Mouse (Mus musculus) hindbrain, embryonic 13.5 days (tissue): Measurements from ENCODE around the gene Dntt. TPM values are rescaled to one million over a fixed set of nuclear protein-coding genes. Genes with fewer than 3 reads are reported as not detected.

Source experiments
- ATAC-seq: fragments of 200-750 bp; cut with Nextera tagmentation; 2 replicates; pipeline ENCODE4 v1.8.0; 2017; ENCODE audit warnings: moderate TSS enrichment; ENCODE audit not compliant: low FRiP score
- H3K27ac ChIP-seq: fragments of 300-500 bp; sonication (generic); 2 replicates; pipeline ENCODE4 v1.5.1; 2015; ENCODE audit warnings: inconsistent platforms, mild to moderate bottlenecking, moderate library complexity
- H3K27me3 ChIP-seq: fragments of 300-500 bp; sonication (generic); 2 replicates; pipeline ENCODE4 v1.6.1; 2015; ENCODE audit warnings: mild to moderate bottlenecking, inconsistent platforms
- H3K36me3 ChIP-seq: fragments of 300-500 bp; sonication (generic); 2 replicates; pipeline ENCODE4 v1.6.1; 2015; ENCODE audit warnings: mild to moderate bottlenecking, inconsistent platforms
- H3K4me1 ChIP-seq: fragments of 300-500 bp; sonication (generic); replicated peaks from 2 replicates; pipeline ENCODE4 v1.6.1; 2015; ENCODE audit warnings: inconsistent platforms
- H3K4me2 ChIP-seq: fragments of 300-500 bp; sonication (generic); 2 replicates; pipeline ENCODE4 v1.6.1; 2015; ENCODE audit warnings: inconsistent platforms, mild to moderate bottlenecking, moderate library complexity
- H3K4me3 ChIP-seq: fragments of 300-500 bp; sonication (generic); 2 replicates; pipeline ENCODE4 v1.5.1; 2015; ENCODE audit warnings: mild to moderate bottlenecking, inconsistent platforms
- H3K9ac ChIP-seq: fragments of 300-500 bp; sonication (generic); 2 replicates; pipeline ENCODE4 v1.6.1; 2015; ENCODE audit warnings: mild to moderate bottlenecking, inconsistent platforms
- H3K9me3 ChIP-seq: fragments of 300-500 bp; sonication (generic); 2 replicates; pipeline ENCODE4 v1.6.1; 2016; ENCODE audit warnings: inconsistent platforms
- WGBS: fragments of 180-500 bp; shearing (Covaris S2); methylation state at CpG from one replicate; pipeline ENCODE4 v1.1.7; 2015; 5-methylcytosine and 5-hydroxymethylcytosine counted together
- polyA plus RNA-seq: library from polyadenylated mRNA; unstranded; fragments of >200 nt; fragmentation: Nextera tagmentation; extraction: Ambion mirVana; gene quantifications from 2 replicates; pipeline ENCODE4 v1.2.1, GENCODE M21; 2015

The Dntt gene
- polyA plus RNA-seq = 0.35 TPM in 1 of 2 replicates, not detected in the other

DNA sequence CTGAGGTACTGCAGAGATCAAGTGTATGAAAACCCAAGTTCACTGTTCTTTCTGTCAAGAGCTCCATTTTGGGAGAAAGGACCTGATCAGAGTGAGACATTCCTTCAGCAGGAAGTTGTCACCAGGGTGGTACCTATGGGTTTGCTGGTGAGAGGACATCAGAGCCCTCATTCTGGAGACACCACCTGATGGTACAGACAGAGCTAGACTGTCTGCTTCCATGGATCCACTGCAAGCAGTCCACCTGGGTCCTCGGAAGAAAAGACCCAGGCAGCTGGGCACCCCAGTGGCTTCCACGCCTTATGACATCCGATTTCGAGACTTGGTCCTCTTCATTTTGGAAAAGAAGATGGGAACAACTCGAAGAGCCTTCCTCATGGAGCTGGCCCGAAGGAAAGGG is at the start of gene Dntt:
Dntt (plus strand) TSS at position 57 of the 400 bp plus-strand sequence.
- no peak within 1 kb of the TSS for H3K9ac ChIP-seq
- H3K4me2 ChIP-seq = no peak within 1 kb of the TSS
- H3K27me3 ChIP-seq = no peaks in the 10 kb centered on the region
- no peak for ATAC-seq
- no peak within 1 kb of the TSS for H3K4me3 ChIP-seq
- H3K9me3 ChIP-seq = no peaks in the 10 kb centered on the region
- no peak within 1 kb of the TSS for H3K27ac ChIP-seq
- no peaks in the 10 kb centered on the region for H3K4me1 ChIP-seq
- WGBS = 93% methylated on average over 6 of the region's 6 CpGs
- H3K36me3 ChIP-seq = no peaks in the 10 kb centered on the region

DNA sequence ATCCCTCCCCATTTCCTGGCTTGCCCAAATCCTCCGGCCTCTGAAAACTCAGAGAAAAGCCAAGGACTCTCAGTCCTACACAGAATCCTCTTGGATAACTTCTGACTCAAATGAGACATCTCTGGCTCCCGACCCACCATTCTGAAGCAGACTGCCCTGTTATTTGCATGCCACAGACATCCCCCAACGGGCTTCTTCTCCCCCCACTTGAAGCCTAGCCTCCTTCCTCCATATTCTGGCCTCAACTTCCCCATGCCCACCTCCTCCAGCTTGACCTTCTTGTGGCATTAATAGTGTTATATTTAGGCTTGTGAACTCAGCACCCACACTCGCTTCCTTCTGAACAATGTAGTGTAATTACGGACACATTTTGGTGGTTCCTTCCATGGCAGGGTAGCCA is 48.4 kb upstream of the Dntt start:
- H3K9me3 ChIP-seq = no peaks in the 10 kb centered on the region
- no peak overlapping the region for H3K27ac ChIP-seq
- no peaks in the 10 kb centered on the region for H3K4me1 ChIP-seq
- no peak overlapping the region for H3K4me3 ChIP-seq
- no peak overlapping the region for H3K9ac ChIP-seq
- no peak overlapping the region for H3K4me2 ChIP-seq
- no peaks in the 10 kb centered on the region for H3K36me3 ChIP-seq
- 85% methylated on average over 5 of the region's 5 CpGs for WGBS
- ATAC-seq = no peak
- H3K27me3 ChIP-seq = no peaks in the 10 kb centered on the region

DNA sequence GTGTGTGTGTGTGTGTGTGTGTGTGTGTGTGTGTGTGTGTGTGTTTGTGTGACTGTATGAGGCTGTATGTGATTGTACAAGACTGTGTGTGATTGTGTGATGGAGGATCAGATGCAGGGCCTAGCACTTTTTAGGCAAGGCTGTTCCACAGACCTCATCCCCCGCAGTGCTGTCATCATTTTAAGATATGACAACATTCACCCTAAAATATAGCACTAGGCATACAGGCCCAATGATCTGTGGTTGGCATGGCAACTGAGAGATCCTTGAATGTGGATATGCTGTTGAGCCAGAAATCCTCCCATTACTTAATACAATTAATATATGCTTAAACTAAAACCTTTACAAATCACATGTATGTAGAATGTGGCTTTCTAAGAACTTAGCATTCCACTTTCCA is 44.5 kb upstream of the Dntt start:
- H3K9ac ChIP-seq = no peak overlapping the region
- H3K27me3 ChIP-seq = 0 out of 2 replicates have a peak, but pooled peaks cover 3% of the 10 kb centered on the region
- WGBS = 100% methylated on average over 1 of the region's 1 CpGs
- H3K27ac ChIP-seq = no peak overlapping the region
- no peak for ATAC-seq
- H3K4me2 ChIP-seq = no peak overlapping the region
- H3K4me1 ChIP-seq = no peaks in the 10 kb centered on the region
- no peak overlapping the region for H3K4me3 ChIP-seq
- H3K36me3 ChIP-seq = no peaks in the 10 kb centered on the region
- no peaks in the 10 kb centered on the region for H3K9me3 ChIP-seq

DNA sequence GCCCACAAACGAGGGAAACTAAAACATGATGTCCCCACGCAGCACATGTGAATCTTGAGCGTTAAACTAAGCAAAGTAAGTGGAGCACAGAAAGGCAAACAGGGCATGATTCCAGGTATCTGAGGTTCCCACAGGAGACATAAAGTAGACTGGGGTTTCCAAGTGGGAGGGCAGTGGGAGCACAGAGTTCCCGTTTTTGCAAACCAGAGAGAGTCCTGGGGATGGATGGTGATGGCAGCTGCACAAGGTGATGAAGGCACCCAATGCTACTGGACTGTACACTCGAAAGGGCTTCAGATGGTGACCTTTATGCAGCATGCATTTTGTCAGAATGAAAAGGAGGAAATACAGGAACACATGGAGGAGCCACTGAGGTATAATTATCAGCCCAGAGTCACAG is 40.2 kb upstream of the Dntt start:
- Histone ChIP-seq H3K27me3 (0 out of 2 replicates have a peak, but pooled peaks cover 3% of the 10 kb centered on the region), H3K36me3 (no peaks in the 10 kb centered on the region), H3K4me3 (no peak overlapping the region), H3K4me1 (no peaks in the 10 kb centered on the region), H3K4me2 (no peak overlapping the region), H3K27ac (no peak overlapping the region), H3K9me3 (no peaks in the 10 kb centered on the region), H3K9ac (no peak overlapping the region)
- 90% methylated on average over 5 of the region's 5 CpGs for WGBS
- no peak for ATAC-seq

- Histone ChIP-seq H3K4me1 (no peaks in the 10 kb centered on the region), H3K27ac (no peak overlapping the region), H3K4me3 (no peak overlapping the region), H3K4me2 (no peak overlapping the region), H3K9me3 (no peaks in the 10 kb centered on the region), H3K9ac (no peak overlapping the region), H3K27me3 (0 out of 2 replicates have a peak, but pooled peaks cover 3% of the 10 kb centered on the region), H3K36me3 (no peaks in the 10 kb centered on the region)
- WGBS = 84% methylated on average over 9 of the region's 9 CpGs
- no peak for ATAC-seq
These were observed 39.0 kb upstream of the Dntt start for GRCm38 (mm10) chr19:40989961-40990600.

DNA sequence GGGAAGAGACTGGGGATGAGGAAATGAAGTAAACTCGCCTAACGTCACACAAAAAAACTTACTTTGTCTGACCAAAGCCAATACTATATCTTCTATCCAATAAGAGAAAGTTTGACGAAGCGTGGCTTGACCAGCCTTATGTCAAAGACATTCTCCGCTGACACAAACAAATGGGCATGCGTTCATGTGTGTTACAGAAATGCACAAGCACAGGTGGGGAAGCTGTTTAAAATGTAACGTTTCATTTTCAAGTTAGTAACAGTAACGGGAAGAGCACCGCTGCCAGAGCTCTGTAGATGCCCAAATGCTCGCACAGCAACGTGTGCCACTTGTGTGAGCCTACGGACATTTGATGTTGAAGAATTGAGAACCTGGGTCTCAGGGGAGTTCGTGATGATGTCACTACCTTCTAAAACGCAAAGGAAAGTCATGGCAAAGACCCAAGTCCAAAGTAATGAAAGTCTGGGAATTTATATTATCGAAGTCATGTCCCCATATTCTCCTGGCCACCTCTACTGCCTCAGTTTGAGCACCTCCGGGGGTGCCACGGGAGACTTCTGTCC is 38.2 kb upstream of the Dntt start:
- no peaks in the 10 kb centered on the region for H3K4me1 ChIP-seq
- ATAC-seq = no peak
- H3K36me3 ChIP-seq = no peaks in the 10 kb centered on the region
- no peaks in the 10 kb centered on the region for H3K9me3 ChIP-seq
- H3K9ac ChIP-seq = no peak overlapping the region
- H3K27ac ChIP-seq = no peak overlapping the region
- WGBS = 95% methylated on average over 17 of the region's 17 CpGs
- 0 out of 2 replicates have a peak, but pooled peaks cover 3% of the 10 kb centered on the region for H3K27me3 ChIP-seq
- no peak overlapping the region for H3K4me3 ChIP-seq
- H3K4me2 ChIP-seq = no peak overlapping the region

DNA sequence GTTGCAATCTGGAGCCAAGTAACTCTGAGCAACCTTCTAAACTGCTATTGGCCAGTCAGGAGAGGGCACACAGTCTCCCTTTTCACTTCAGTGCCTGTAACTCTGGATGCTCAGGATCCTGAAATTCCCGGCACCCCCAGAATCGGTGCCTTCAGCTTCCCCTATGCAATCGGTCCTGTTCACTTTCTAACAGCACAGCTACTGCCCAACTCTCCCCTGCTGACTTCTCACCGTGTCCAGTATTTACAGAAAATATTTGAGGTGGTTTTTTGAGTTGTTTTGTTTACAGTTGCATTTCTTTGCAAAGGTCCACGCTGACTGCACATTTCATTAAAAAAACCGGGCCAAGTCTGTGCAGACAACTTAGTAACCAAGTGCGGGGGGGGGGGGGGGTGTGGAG is 37.4 kb upstream of the Dntt start:
- WGBS = 85% methylated on average over 7 of the region's 7 CpGs
- H3K4me2 ChIP-seq = no peak overlapping the region
- H3K4me1 ChIP-seq = no peaks in the 10 kb centered on the region
- no peaks in the 10 kb centered on the region for H3K36me3 ChIP-seq
- ATAC-seq = no peak
- H3K27ac ChIP-seq = no peak overlapping the region
- no peak overlapping the region for H3K4me3 ChIP-seq
- 0 out of 2 replicates have a peak, but pooled peaks cover 3% of the 10 kb centered on the region for H3K27me3 ChIP-seq
- no peaks in the 10 kb centered on the region for H3K9me3 ChIP-seq
- no peak overlapping the region for H3K9ac ChIP-seq

GRCm38 (mm10) chr19:40992096-40992495 is 37.0 kb upstream of the Dntt start:
- Histone ChIP-seq H3K9ac (no peak overlapping the region), H3K27ac (no peak overlapping the region), H3K36me3 (no peaks in the 10 kb centered on the region), H3K9me3 (no peaks in the 10 kb centered on the region), H3K27me3 (0 out of 2 replicates have a peak, but pooled peaks cover 3% of the 10 kb centered on the region), H3K4me1 (no peaks in the 10 kb centered on the region), H3K4me2 (no peak overlapping the region), H3K4me3 (no peak overlapping the region)
- 71% methylated on average over 11 of the region's 11 CpGs for WGBS
- no peak for ATAC-seq

GRCm38 (mm10) chr19:40992517-40993044 is 36.5 kb upstream of the Dntt start:
- Histone ChIP-seq H3K4me1 (no peaks in the 10 kb centered on the region), H3K4me3 (no peak overlapping the region), H3K27ac (no peak overlapping the region), H3K36me3 (no peaks in the 10 kb centered on the region), H3K9ac (no peak overlapping the region), H3K9me3 (no peaks in the 10 kb centered on the region), H3K27me3 (0 out of 2 replicates have a peak, but pooled peaks cover 3% of the 10 kb centered on the region), H3K4me2 (no peak overlapping the region)
- ATAC-seq = no peak
- WGBS = 73% methylated on average over 8 of the region's 8 CpGs

DNA sequence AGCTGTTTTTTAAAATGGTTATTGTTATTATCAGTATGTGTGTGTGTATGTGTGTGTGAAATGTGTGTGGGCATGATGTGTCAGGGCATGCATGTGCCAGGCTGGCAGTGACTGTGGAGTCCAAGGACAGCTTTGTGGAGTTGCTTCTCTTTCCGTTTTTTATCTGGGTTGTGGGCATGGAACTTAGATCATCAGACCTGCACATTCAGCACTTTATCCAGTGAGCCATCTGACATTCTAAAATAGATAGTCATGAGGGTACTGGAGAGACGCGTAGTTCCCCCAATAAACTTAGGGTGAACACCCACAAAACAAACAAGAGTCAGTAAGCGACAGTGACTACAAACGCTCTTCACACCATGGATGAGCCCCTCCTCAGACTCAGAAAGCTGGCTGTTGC is 35.7 kb upstream of the Dntt start:
- Histone ChIP-seq H3K4me3 (no peak overlapping the region), H3K27ac (no peak overlapping the region), H3K36me3 (no peaks in the 10 kb centered on the region), H3K4me1 (no peaks in the 10 kb centered on the region), H3K4me2 (no peak overlapping the region), H3K9me3 (no peaks in the 10 kb centered on the region), H3K9ac (no peak overlapping the region), H3K27me3 (0 out of 2 replicates have a peak, but pooled peaks cover 1% of the 10 kb centered on the region)
- 95% methylated on average over 5 of the region's 5 CpGs for WGBS
- no peak for ATAC-seq

DNA sequence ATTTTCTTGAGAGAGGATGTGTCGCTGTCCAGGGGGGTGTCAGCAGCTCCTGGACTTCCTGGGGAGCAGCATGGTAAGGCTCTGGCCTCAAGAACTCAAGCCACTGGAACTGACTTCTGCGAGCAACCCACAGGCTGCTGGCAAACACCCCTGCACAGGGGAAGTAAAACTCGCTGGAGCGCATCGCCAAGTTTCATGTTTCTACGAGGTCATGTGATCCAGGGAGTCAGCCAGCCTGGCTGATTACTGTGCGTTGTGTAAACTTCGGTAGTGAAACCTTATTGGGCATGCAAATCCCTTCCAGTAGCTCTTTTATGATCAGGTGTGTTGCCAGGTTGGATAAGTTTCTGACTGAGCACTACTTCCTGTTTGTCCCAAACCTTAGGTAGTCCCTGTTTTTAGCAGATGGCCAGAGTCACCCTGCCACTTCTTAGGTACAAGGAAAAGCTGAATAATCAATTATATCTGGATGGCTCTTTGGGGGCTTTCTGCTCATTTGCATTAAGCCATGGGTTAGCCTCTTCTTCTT is 35.0 kb upstream of the Dntt start, which contains the start of gene Blnk:
Blnk (minus strand) TSS at position 479 of the 529 bp plus-strand sequence.
- no peak for ATAC-seq
- Histone ChIP-seq H3K36me3 (no peaks in the 10 kb centered on the region), H3K4me1 (no peaks in the 10 kb centered on the region), H3K27ac (no peak within 1 kb of the TSS), H3K4me3 (no peak within 1 kb of the TSS), H3K9me3 (no peaks in the 10 kb centered on the region), H3K27me3 (no peaks in the 10 kb centered on the region), H3K4me2 (no peak within 1 kb of the TSS), H3K9ac (no peak within 1 kb of the TSS)
- WGBS = 74% methylated on average over 8 of the region's 8 CpGs

GRCm38 (mm10) chr19:40994911-40995310 is 34.2 kb upstream of the Dntt start:
- Histone ChIP-seq H3K9me3 (no peaks in the 10 kb centered on the region), H3K27me3 (no peaks in the 10 kb centered on the region), H3K4me1 (no peaks in the 10 kb centered on the region), H3K27ac (no peak overlapping the region), H3K4me2 (no peak overlapping the region), H3K4me3 (no peak overlapping the region), H3K9ac (no peak overlapping the region), H3K36me3 (no peaks in the 10 kb centered on the region)
- no peak for ATAC-seq
- WGBS = 78% methylated on average over 7 of the region's 7 CpGs
